Mouse (Mus musculus): ENCODE results near the gene Abcb10. TPM values are rescaled to one million over a fixed set of nuclear protein-coding genes. Genes with fewer than 3 reads are reported as not detected.

Gene Abcb10
- polyA plus RNA-seq, 1 experiment, result 13.4 TPM

DNA sequence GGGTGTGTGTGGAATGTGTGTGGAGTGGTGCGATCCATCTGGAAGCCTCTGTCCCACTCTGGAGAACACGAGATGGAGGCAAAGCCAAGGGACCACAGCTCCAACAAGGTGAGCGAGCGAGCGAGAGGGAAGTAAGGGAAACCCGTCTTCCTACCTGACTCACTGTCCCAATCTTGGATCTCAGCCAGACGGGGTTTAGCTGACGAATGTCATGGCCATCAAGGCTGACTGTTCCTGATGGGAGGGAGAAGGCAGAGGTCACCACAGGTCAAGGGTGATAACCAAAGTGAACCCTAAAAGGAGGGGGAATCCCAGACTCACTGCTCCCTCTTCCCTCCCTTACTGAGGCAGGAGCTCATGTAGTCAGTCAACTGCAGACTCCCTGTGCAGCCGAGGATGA is 22.9 kb downstream of the Abcb10 start:
- H3K27ac ChIP-seq (ENCODE audit: insufficient read depth, low read length), result no peak overlapping the region
- no peak for TF ChIP-seq CTCF (IDR thresholded peaks at IDR 0.05; ENCODE audit: extremely low read depth, insufficient read depth, low read length)
- TF ChIP-seq POLR2A (IDR thresholded peaks at IDR 0.05; ENCODE audit: extremely low read depth, insufficient read depth, low read length), result no peak

DNA sequence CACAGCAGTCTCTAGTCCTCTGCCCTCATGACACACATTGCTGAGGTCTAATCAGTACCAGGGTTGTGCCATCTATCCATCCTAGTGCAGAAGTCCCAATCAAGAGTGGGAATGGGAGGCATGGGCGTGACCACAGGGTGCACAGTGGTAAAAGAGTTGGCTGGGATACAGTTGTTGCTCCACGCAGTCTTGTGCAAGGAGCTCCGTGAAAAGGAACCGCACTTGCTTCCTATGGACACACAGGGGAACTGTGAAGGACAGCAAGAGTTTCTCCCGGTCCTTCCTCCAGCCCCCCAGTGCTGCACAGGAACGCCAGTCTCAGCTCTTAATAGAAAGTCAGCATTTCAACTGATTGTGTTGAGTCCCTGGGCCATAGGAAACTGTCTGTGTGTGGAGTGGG is 23.4 kb downstream of the Abcb10 start:
- Histone ChIP-seq H3K27ac (ENCODE audit: insufficient read depth, low read length) (no peak overlapping the region), H3K4me1 (ENCODE audit: control insufficient read depth, insufficient read depth, low read length) (no peaks in the 10 kb centered on the region), H3K4me3 (ENCODE audit: insufficient read depth, low read length) (no peak overlapping the region)
- TF ChIP-seq POLR2A (IDR thresholded peaks at IDR 0.05; ENCODE audit: extremely low read depth, insufficient read depth, low read length), result no peak
- TF ChIP-seq CTCF (IDR thresholded peaks at IDR 0.05; ENCODE audit: extremely low read depth, insufficient read depth, low read length), result no peak

More for the DNA sequence above, 22.9 kb downstream of the Abcb10 start:
- Histone ChIP-seq H3K4me3 (ENCODE audit: insufficient read depth, low read length) (no peak overlapping the region), H3K4me1 (ENCODE audit: control insufficient read depth, insufficient read depth, low read length) (no peaks in the 10 kb centered on the region)

DNA sequence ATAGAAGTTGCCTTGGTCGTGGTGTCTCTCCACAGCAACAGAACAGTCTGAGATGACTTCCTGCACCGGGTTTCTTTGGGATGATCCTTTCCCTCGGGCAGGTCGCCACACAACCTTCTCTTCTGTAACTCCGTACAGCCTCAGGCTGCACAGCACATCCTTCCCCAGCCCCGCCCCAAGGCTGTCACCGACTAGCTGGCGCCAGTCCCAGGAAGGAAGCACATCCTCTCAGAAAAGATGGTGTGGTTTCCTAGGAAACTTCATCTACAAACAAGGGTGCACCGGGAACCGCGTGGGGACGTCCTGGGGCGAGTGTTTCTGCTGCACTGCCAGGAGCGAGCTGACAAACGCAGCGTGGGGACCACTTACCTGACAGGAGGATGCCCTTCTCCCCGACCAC is 24.8 kb downstream of the Abcb10 start:
- no peak overlapping the region for H3K4me3 ChIP-seq (ENCODE audit: insufficient read depth, low read length)
- H3K27ac ChIP-seq (ENCODE audit: insufficient read depth, low read length), result no peak overlapping the region
- no peaks in the 10 kb centered on the region for H3K4me1 ChIP-seq (ENCODE audit: control insufficient read depth, insufficient read depth, low read length)
- TF ChIP-seq CTCF (IDR thresholded peaks at IDR 0.05; ENCODE audit: extremely low read depth, insufficient read depth, low read length), result no peak
- TF ChIP-seq POLR2A (IDR thresholded peaks at IDR 0.05; ENCODE audit: extremely low read depth, insufficient read depth, low read length), result no peak

DNA sequence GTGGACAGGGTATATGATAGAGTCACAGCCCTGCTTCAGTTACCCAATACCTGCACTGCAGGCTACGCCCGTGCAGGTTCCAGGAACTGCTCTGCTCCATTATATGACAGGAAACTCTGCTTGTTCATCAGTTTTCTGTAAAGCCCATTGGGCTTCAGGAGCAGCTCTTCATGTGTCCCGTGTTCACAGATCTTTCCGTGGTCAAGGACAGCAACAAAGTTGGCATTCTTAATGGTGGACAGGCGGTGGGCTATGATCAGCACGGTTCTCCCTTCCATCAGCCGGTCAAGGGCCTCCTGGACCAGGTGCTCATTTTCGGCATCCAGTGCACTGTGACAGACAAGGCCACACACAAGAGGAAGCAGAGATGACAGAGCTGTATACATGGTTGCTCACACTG is 28.7 kb downstream of the Abcb10 start:
- Histone ChIP-seq H3K4me3 (ENCODE audit: insufficient read depth, low read length) (no peak overlapping the region), H3K4me1 (ENCODE audit: control insufficient read depth, insufficient read depth, low read length) (no peaks in the 10 kb centered on the region), H3K27ac (ENCODE audit: insufficient read depth, low read length) (no peak overlapping the region)
- TF ChIP-seq POLR2A (IDR thresholded peaks at IDR 0.05; ENCODE audit: extremely low read depth, insufficient read depth, low read length) (no peak), CTCF (IDR thresholded peaks at IDR 0.05; ENCODE audit: extremely low read depth, insufficient read depth, low read length) (no peak)

DNA sequence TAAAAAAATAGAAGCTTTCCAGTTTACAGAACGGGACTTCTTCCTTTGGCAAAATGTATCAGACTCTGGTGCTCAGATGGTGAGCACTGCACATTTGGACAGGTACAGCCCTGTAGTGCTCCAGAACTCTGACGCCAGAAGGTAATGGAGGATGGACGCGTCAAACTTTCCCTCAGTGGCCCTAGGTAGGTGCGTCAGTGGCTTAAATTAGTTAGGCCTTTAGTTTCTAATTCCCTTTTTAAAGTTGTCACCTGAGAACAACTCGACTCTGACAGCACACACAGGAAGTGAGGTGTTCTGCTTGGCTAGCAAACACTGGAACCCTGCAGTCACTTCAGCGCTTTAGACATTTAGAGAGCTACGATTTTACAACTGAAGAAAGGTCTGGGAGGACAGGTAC is 29.2 kb downstream of the Abcb10 start:
- Histone ChIP-seq H3K4me1 (ENCODE audit: control insufficient read depth, insufficient read depth, low read length) (no peaks in the 10 kb centered on the region), H3K27ac (ENCODE audit: insufficient read depth, low read length) (no peak overlapping the region), H3K4me3 (ENCODE audit: insufficient read depth, low read length) (no peak overlapping the region)
- TF ChIP-seq CTCF (IDR thresholded peaks at IDR 0.05; ENCODE audit: extremely low read depth, insufficient read depth, low read length) (no peak), POLR2A (IDR thresholded peaks at IDR 0.05; ENCODE audit: extremely low read depth, insufficient read depth, low read length) (no peak)

DNA sequence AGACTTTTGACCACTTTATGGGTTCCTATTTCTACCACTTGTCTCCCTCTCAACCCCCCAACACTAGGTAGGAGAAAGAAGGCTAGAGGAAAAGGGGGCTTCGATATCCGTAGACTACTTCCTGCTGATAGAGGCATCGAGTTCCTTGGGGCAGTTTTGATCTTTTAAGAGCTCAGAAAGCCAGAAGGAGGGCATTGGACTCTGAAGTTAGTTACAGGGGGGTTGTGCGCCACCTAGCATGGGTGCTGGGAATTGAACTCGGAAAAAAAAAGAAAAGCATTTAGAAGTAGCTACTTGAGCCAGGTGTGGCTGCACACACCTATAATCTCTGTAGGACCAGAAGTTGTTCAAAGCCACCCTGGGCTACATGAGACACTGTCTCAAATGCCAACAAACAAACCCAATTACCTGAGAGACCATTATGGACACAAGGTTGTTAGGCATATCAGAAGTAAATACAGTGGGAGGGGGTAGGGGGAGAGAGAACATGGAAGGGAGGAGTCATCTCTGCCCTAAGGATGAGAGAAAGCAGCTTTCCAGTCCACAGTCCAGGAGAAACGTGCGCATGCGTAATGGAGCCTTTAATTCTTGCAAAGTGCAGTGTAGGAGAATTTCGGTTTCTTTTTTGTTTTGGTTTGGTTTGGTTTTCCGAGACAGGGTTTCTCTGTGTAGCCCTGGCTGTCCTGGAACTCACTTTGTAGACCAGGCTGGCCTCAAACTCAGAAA is 32.7 kb downstream of the Abcb10 start:
- no peak overlapping the region for H3K27ac ChIP-seq (ENCODE audit: insufficient read depth, low read length)
- no peak for TF ChIP-seq POLR2A (IDR thresholded peaks at IDR 0.05; ENCODE audit: extremely low read depth, insufficient read depth, low read length)
- TF ChIP-seq CTCF (IDR thresholded peaks at IDR 0.05; ENCODE audit: extremely low read depth, insufficient read depth, low read length), result peak; percentile 64
- H3K4me1 ChIP-seq (ENCODE audit: control insufficient read depth, insufficient read depth, low read length), result peaks cover 2% of the 10 kb centered on the region
- peak overlapping the region; percentile 63 for H3K4me3 ChIP-seq (ENCODE audit: insufficient read depth, low read length)

DNA sequence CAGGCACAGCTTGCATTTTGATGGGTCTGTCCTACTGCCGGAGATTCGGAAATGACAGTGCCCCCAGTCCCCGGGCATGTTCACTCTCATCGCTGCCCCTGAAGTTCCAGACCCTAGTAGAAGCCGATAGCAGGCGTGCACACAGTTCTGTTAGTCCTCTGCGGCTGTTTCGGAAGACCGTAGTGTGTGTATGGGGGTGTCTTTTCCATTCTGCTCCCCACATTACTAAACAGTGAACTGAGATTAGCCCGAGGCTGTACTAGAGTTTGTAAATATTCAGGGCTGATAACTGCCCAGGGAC is 33.3 kb downstream of the Abcb10 start:
- no peak overlapping the region for H3K27ac ChIP-seq (ENCODE audit: insufficient read depth, low read length)
- H3K4me1 ChIP-seq (ENCODE audit: control insufficient read depth, insufficient read depth, low read length), result peaks cover 2% of the 10 kb centered on the region
- peak overlapping the region; percentile 63 for H3K4me3 ChIP-seq (ENCODE audit: insufficient read depth, low read length)
- no peak for TF ChIP-seq CTCF (IDR thresholded peaks at IDR 0.05; ENCODE audit: extremely low read depth, insufficient read depth, low read length)
- no peak for TF ChIP-seq POLR2A (IDR thresholded peaks at IDR 0.05; ENCODE audit: extremely low read depth, insufficient read depth, low read length)

DNA sequence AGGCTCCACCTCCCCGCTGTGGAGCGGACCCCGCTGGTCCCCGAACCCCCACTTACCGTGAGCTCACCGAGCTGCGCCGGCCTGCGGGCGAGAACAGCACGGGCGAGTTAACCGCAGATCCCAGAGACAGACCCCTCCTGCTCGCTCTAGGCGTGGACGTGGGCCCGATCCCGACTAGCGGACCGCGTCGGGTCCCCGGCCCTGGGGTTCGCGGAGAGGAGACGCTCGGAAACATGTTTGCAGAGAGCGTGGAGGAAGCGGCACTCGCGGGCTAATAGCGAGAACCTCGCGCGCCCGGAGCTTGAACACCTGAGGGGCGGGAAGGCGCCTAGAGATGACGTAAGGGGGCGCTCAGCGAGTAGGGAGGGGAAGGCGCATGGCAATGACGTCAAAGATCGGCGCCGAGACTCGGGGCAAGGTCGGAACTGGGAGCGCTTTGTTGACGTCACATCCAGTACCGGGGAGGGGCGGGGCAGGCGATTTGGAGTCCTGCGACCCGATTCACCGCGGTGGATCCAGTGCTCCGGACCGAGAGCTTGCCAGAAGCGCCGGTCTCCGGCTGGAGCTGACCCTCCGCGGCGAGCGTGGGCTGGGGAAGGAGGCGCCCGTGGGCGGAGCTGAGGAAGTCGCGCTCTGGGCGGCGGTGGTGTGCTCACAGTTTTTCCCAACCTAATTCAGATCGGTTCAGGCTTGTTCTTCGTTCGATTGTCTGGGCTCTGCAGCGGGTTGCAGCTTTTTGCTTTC is 33.8 kb downstream of the Abcb10 start, which contains the start of gene Nup133:
Gene Nup133 (minus strand): TSS at position 324 of the 744 bp plus-strand sequence.
- TF ChIP-seq POLR2A (IDR thresholded peaks at IDR 0.05; ENCODE audit: extremely low read depth, insufficient read depth, low read length) (peak; percentile 83), CTCF (IDR thresholded peaks at IDR 0.05; ENCODE audit: extremely low read depth, insufficient read depth, low read length) (no peak)
- Histone ChIP-seq H3K27ac (ENCODE audit: insufficient read depth, low read length) (no peak within 1 kb of the TSS), H3K4me1 (ENCODE audit: control insufficient read depth, insufficient read depth, low read length) (peaks cover 2% of the 10 kb centered on the region), H3K4me3 (ENCODE audit: insufficient read depth, low read length) (peak within 1 kb of the TSS; percentile 63)

DNA sequence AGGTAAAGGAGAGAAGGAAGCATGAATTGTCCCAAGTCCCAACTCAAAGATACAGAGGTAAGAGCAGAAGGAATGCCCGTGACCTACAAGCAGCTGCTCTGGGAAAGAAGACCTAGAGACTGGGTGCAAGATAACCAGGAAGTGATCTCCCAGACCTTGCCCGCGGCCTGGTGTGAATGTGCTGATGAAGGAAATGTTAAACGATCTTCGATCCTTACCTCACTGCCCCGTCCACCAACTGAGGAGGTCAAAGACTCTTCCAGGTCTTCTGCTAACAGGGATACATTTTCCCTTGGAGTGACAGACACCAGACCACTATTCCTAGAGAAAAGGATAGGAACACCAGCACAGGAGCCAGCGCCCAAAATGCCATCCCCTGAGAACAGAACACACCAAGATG is 53.9 kb downstream of the Abcb10 start:
- H3K4me1 ChIP-seq (ENCODE audit: control insufficient read depth, insufficient read depth, low read length), result no peaks in the 10 kb centered on the region
- no peak overlapping the region for H3K27ac ChIP-seq (ENCODE audit: insufficient read depth, low read length)
- no peak overlapping the region for H3K4me3 ChIP-seq (ENCODE audit: insufficient read depth, low read length)
- TF ChIP-seq POLR2A (IDR thresholded peaks at IDR 0.05; ENCODE audit: extremely low read depth, insufficient read depth, low read length) (no peak), CTCF (IDR thresholded peaks at IDR 0.05; ENCODE audit: extremely low read depth, insufficient read depth, low read length) (no peak)

DNA sequence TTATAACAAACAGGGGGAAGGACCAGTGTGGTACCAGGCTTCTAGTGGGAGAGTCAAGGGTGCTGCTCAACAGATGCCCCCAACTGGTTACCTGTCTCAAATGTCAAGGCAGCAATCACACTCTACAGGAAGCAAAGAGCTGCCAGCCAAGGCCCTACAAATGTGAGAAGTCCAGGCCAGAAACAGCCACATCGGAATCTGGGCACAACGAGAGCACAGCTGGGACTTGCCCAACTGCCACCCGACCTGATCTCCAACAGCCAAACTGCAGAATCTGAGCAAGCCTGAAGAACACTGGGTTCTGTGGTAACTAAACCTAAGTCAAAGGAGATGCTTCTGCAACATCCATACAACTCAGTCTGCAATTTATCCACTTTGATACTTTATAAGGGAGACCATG is 57.3 kb downstream of the Abcb10 start:
- Histone ChIP-seq H3K4me3 (ENCODE audit: insufficient read depth, low read length) (no peak overlapping the region), H3K4me1 (ENCODE audit: control insufficient read depth, insufficient read depth, low read length) (no peaks in the 10 kb centered on the region), H3K27ac (ENCODE audit: insufficient read depth, low read length) (no peak overlapping the region)
- TF ChIP-seq CTCF (IDR thresholded peaks at IDR 0.05; ENCODE audit: extremely low read depth, insufficient read depth, low read length) (no peak), POLR2A (IDR thresholded peaks at IDR 0.05; ENCODE audit: extremely low read depth, insufficient read depth, low read length) (no peak)

Data from cortical plate, adult 2 months (tissue).